Mouse (Mus musculus) liver, embryonic 14.5 days (tissue): ENCODE results near the gene Col18a1.

Source experiments
- CTCF ChIP-seq: IDR thresholded peaks from 2 replicates; pipeline ENCODE4 v1.5.1; 2016; ENCODE audit warnings: antibody characterized with exemption, low read depth, control low read depth
- EP300 ChIP-seq: IDR thresholded peaks from 2 replicates; pipeline ENCODE4 v1.6.1; 2016; ENCODE audit warnings: antibody characterized with exemption, low read depth

DNA sequence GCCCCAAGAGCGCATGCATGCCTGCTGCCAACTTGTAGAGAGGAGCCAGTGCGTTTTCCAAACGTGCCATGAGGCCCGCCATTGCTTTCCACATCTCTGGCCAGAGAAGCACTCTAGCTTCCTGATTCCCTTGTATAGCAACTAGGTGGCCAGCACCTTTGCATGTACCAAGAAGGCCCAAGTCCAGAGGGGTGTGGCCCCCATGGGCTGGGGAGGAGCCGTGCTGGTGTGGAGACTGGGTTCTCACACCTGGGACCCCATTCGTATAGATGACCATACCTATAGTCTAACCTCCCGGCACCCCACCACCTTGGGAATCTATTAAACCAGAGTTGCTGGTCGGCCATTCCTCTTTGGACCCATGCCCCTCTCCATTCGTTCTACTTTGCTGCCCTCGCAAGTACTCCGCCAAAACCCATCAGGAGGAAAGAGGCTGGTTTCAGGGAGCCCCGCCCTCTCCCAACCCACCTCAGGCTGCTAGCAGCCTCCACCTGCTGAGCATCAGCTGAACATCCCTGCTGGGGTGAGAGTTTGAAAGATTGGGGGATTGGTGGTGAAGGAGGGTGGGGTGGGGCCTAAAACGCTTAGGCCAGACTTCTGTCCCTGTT is 134.5 kb downstream of the Col18a1 start, which contains the start of gene Slc19a1:
- TF ChIP-seq CTCF, result no peak
- no peak for TF ChIP-seq EP300
